Mouse (Mus musculus) limb, embryonic 11.5 days (tissue): ENCODE data around the gene Ppp2r5e. TPM values are rescaled to one million over a fixed set of nuclear protein-coding genes. Genes with fewer than 3 reads are reported as not detected.

Experiments used
- ATAC-seq: fragments of 200-750 bp; cut with Nextera tagmentation; 2 replicates; pipeline ENCODE4 v1.8.0; 2017; ENCODE audit warnings: low read depth; ENCODE audit not compliant: insufficient number of reproducible peaks, low FRiP score, low TSS enrichment
- DNase-seq: peaks from one replicate; pipeline ENCODE4 v3.0.0-alpha.2; 2015; ENCODE audit warnings: low spot score
- H3K27ac ChIP-seq: fragments of 300-500 bp; sonication (generic); replicated peaks from 2 replicates; pipeline ENCODE4 v1.5.1; 2014; ENCODE audit warnings: low read depth, mild to moderate bottlenecking, low read length
- H3K27me3 ChIP-seq: fragments of 300-500 bp; sonication (generic); 2 replicates; pipeline ENCODE4 v1.6.1; 2014; ENCODE audit warnings: mild to moderate bottlenecking, low read length, mixed read lengths; ENCODE audit not compliant: control insufficient read depth, insufficient read depth
- H3K36me3 ChIP-seq: fragments of 300-500 bp; sonication (generic); 2 replicates; pipeline ENCODE4 v1.6.1; 2014; ENCODE audit warnings: mild to moderate bottlenecking, low read length, moderate library complexity, mixed read lengths; ENCODE audit not compliant: control insufficient read depth, insufficient read depth
- H3K4me1 ChIP-seq: fragments of 300-500 bp; sonication (generic); 2 replicates; pipeline ENCODE4 v1.6.1; 2014; ENCODE audit warnings: low read length, mixed read lengths; ENCODE audit not compliant: control insufficient read depth, insufficient read depth
- H3K4me2 ChIP-seq: fragments of 300-500 bp; sonication (generic); 2 replicates; pipeline ENCODE4 v1.6.1; 2014; ENCODE audit warnings: low read depth, mild to moderate bottlenecking, moderate library complexity; ENCODE audit not compliant: severe bottlenecking
- H3K4me3 ChIP-seq: fragments of 300-500 bp; sonication (generic); 2 replicates; pipeline ENCODE4 v1.5.1; 2014; ENCODE audit warnings: low read depth, low read length
- H3K9ac ChIP-seq: fragments of 300-500 bp; sonication (generic); 2 replicates; pipeline ENCODE4 v1.6.1; 2014; ENCODE audit warnings: mild to moderate bottlenecking, low read length
- H3K9me3 ChIP-seq: fragments of 300-500 bp; sonication (generic); 2 replicates; pipeline ENCODE4 v1.6.1; 2016; ENCODE audit warnings: low read length; ENCODE audit not compliant: control insufficient read depth
- WGBS: fragments of 180-500 bp; shearing (Covaris S2); extraction: QIAGEN DNeasy Blood & Tissue Kit; methylation state at CpG from one replicate; pipeline ENCODE4 v1.1.7; 2014; 5-methylcytosine and 5-hydroxymethylcytosine counted together
- polyA plus RNA-seq: library from polyadenylated mRNA; unstranded; fragments of >200 nt; fragmentation: Nextera tagmentation; extraction: Ambion mirVana; gene quantifications from 2 replicates; pipeline ENCODE4 v1.2.1, GENCODE M21; 2014

Gene Ppp2r5e
- polyA plus RNA-seq, 1 experiment from 2014 or later: 18.1 TPM

DNA sequence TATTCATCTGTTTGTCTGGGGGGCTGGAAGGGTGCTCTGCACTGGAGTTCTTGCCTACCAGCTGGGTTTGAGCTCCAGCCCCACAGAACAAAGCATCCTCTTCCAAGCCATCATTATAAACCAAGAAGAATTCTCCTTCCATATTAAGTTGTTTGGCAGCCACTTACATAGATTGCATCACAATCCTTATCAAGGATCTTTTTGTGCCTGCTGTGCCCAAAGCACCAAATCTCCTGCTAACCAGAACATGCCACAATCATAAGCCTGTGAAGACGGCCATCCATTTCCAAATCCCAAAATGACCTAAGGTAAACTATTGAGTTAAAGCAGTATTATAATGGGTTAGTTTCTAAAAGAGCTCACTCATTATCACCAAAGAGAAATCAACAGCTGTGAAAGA, 25.9 kb downstream of the Ppp2r5e start:
- H3K4me3 ChIP-seq: no peak overlapping the region
- no peaks in the 10 kb centered on the region for H3K36me3 ChIP-seq
- H3K27ac ChIP-seq: no peak overlapping the region
- 91% methylated on average over 1 of the region's 1 CpGs for WGBS
- H3K9me3 ChIP-seq: no peaks in the 10 kb centered on the region
- H3K4me1 ChIP-seq: no peaks in the 10 kb centered on the region
- H3K4me2 ChIP-seq: no peak overlapping the region
- no peaks in the 10 kb centered on the region for H3K27me3 ChIP-seq
- H3K9ac ChIP-seq: no peak overlapping the region
- ATAC-seq (no peak), DNase-seq (no peak)

DNA sequence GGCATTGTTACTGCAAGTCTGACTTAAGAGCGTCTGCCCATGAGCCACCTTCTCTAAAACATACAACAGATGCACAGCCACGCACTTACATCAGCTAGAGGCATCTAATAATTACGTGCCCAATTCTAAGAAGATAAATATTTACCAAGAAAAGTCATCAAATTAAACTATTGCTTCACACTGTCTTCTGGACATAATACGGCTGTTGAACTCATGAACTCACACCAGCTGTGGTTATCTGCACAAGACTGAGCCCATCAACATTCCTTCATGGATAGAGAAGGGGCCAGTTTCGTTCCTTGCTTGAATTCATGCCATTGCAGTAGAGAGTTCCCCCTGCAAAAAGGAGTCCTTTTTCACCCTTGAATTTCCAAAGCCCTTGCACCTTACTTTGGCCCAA, 28.3 kb downstream of the Ppp2r5e start:
- 92% methylated on average over 5 of the region's 5 CpGs for WGBS

DNA sequence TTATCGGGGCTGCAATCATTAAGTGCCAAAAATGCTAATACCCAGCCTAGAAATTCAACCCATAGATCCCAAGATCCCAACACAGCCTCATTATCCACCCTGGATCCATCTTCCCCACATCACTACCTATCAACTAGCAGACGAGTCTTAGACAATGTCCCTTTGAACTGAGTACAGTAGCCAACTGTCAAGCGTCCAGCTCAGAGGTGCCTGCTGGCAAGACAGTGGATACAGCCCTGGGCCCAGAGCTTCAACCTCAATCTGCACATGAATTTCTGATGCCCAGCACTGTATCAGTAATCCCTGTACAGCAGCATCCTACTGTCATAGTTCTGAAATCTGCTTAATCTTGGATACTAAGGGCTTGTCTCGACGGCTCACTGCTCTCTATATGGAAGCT, 30.3 kb downstream of the Ppp2r5e start:
- Histone ChIP-seq H3K4me1 (no peaks in the 10 kb centered on the region), H3K9ac (no peak overlapping the region), H3K36me3 (no peaks in the 10 kb centered on the region), H3K9me3 (no peaks in the 10 kb centered on the region), H3K4me2 (no peak overlapping the region), H3K27me3 (no peaks in the 10 kb centered on the region), H3K27ac (no peak overlapping the region), H3K4me3 (no peak overlapping the region)
- no peak for DNase-seq
- WGBS: 94% methylated on average over 5 of the region's 5 CpGs
- ATAC-seq: no peak

More for the DNA sequence above, 28.3 kb downstream of the Ppp2r5e start:
- H3K9me3 ChIP-seq: no peaks in the 10 kb centered on the region
- H3K9ac ChIP-seq: no peak overlapping the region
- ATAC-seq: no peak
- no peaks in the 10 kb centered on the region for H3K4me1 ChIP-seq
- no peak overlapping the region for H3K4me2 ChIP-seq
- H3K27ac ChIP-seq: no peak overlapping the region
- no peak for DNase-seq
- H3K27me3 ChIP-seq: no peaks in the 10 kb centered on the region
- H3K4me3 ChIP-seq: no peak overlapping the region
- no peaks in the 10 kb centered on the region for H3K36me3 ChIP-seq

DNA sequence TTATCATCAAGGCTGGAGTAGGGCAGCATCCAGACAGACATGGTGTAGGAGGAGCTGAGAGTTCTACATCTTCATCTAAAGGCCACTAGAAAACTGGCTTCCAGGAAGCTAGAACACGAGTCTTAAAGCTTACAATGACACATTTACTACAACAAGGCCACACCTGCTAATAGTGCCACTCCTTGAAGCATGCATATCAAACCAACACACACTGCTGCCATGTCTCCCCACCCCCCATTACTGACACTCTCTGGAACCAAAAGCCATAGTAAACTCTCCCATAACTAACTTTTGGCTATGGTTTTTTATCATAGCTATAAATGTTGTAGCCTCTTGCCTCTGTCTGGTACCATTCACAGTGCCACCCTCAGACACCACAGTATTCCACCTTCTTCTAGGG, 31.5 kb downstream of the Ppp2r5e start:
- ATAC-seq (no peak), DNase-seq (no peak)
- Histone ChIP-seq H3K36me3 (no peaks in the 10 kb centered on the region), H3K4me1 (no peaks in the 10 kb centered on the region), H3K4me2 (no peak overlapping the region), H3K9ac (no peak overlapping the region), H3K9me3 (no peaks in the 10 kb centered on the region), H3K27me3 (no peaks in the 10 kb centered on the region), H3K27ac (no peak overlapping the region), H3K4me3 (no peak overlapping the region)
- 80% methylated on average over 1 of the region's 1 CpGs for WGBS

DNA sequence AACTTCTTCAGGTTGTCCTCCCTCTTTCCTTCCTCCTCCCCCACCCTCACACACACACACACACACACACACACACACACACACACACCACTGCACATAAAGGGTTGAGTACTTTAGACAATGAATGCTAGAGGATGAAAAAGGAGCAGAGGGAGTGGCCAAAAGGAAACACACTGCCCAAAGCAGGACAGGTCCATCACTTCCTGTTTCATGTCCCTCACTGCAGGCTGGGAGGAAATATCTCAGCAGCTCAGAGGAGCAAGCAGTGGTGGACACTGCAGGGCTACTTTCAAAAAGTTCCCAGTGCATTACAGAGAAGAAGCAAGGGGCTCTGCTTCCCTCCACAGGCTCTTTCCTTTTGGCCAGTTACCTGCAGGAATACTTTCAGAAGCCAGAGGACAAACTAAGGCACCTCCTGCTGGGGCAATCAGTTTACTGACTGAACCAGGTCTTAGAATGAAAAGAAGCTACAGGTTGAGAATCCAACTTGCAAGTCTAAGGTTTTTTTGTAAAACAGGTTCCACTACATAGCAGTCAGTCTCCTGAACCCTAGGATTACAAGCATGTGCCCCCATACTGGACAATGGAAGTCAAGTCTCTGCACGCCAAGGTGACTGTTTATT, 32.9 kb downstream of the Ppp2r5e start:
- Histone ChIP-seq H3K4me3 (no peak overlapping the region), H3K9me3 (no peaks in the 10 kb centered on the region), H3K4me2 (no peak overlapping the region), H3K4me1 (no peaks in the 10 kb centered on the region), H3K36me3 (no peaks in the 10 kb centered on the region), H3K27ac (no peak overlapping the region), H3K27me3 (no peaks in the 10 kb centered on the region), H3K9ac (no peak overlapping the region)
- no peak for ATAC-seq
- 80% methylated on average over 1 of the region's 1 CpGs for WGBS
- no peak for DNase-seq

DNA sequence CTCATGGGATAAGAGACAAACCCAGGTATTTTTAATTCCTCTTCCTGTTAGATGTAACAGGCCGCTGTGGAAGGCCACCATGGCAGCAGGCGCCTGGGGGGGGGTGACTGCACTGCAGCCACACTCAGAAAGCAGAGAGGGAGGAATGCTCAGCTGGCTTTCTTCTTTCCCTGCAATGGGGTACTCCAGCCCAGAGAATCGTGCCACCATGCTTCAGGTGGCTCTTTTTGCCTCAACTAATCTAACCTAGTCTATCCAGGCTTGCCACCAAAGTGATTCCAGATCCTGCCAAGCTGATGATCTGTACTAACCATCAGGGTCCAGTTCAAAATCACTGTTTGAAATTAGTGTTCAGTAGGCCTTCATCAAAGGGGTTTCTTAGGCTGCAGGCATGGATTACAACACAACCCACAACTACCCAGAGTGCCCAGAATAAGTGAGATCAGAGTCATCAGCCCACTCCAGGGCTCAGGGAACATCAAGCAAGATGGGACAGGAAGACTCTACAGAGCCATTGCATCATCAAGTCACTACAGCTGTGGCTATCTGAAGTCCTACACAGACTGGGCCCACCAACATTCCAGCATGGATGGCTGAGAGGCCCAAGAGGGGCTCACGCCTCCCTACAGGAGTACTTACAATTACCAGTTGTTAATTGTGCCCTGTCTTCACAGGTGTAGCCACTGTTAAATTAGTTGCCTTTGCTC, 35.2 kb downstream of the Ppp2r5e start:
- Histone ChIP-seq H3K27ac (no peak overlapping the region), H3K9me3 (no peaks in the 10 kb centered on the region), H3K9ac (no peak overlapping the region), H3K4me3 (no peak overlapping the region), H3K4me1 (no peaks in the 10 kb centered on the region), H3K27me3 (no peaks in the 10 kb centered on the region), H3K36me3 (no peaks in the 10 kb centered on the region), H3K4me2 (no peak overlapping the region)
- 88% methylated on average over 4 of the region's 4 CpGs for WGBS
- DNase-seq (no peak), ATAC-seq (no peak)

DNA sequence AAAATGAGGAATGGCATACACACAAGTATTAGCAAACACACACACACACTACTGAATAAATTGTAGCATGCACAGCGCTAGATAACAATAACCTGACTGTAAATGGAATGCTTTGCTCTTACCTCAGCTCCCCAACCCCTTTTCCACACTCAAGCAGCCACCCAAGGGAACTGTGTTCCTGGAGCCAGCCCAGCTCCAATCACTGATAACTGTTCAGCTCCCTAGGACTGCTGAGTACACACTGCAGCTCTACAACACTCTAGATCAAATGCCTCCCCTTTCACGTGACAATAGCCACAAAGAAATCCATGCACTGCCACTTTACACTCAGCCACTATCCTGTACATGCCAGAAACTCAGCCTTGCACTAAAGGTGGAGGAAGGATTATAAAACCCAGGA, 36.8 kb downstream of the Ppp2r5e start:
- no peaks in the 10 kb centered on the region for H3K9me3 ChIP-seq
- H3K27ac ChIP-seq: no peak overlapping the region
- ATAC-seq: no peak
- no peak overlapping the region for H3K4me2 ChIP-seq
- H3K4me3 ChIP-seq: no peak overlapping the region
- H3K4me1 ChIP-seq: no peaks in the 10 kb centered on the region
- H3K9ac ChIP-seq: no peak overlapping the region
- no peaks in the 10 kb centered on the region for H3K36me3 ChIP-seq
- WGBS: 85% methylated on average over 2 of the region's 2 CpGs
- no peak for DNase-seq
- H3K27me3 ChIP-seq: no peaks in the 10 kb centered on the region

DNA sequence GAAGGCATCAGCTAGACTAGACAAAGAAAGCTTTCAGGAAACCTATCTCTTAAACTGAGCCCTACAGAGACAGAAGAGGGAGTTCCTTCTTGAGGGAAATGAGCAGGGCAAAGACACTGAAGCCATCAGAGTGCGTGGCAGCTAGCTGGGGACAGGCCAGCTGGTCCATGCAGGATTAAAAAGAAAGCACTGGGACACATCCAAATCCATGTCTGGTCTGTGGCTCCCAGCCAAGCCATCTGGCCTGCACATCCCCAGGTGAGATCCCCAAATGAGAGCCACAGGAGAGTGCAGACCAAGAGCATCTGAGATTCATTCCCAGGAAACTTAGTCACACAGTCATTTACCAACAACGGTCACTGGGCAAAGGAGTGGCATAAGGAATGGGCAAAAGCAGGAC, 38.2 kb downstream of the Ppp2r5e start:
- 81% methylated on average over 2 of the region's 2 CpGs for WGBS

DNA sequence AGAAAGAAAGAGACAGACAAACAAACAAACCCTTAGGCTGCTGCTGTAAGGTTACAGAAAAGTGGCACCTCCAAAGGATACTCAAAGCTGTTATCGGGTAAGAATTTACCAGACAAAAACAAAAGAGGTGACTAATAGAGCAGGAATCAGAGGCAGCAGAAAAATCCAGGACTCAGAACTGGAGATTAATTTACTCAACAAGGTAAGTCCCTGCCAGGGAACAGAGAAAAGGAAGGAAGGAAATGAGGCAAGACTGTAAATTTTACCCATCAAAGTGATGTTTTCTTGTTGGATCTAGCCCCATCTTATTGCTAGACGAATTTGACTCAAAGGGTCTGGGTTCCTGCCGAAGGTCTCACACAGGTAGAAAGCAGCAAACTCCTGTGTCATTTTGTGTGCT, 41.0 kb downstream of the Ppp2r5e start:
- ATAC-seq (no peak), DNase-seq (no peak)
- H3K9ac ChIP-seq: no peak overlapping the region
- H3K4me1 ChIP-seq: no peaks in the 10 kb centered on the region
- H3K27me3 ChIP-seq: no peaks in the 10 kb centered on the region
- no peak overlapping the region for H3K4me2 ChIP-seq
- no peaks in the 10 kb centered on the region for H3K36me3 ChIP-seq
- WGBS: 73% methylated on average over 3 of the region's 3 CpGs
- no peak overlapping the region for H3K27ac ChIP-seq
- no peak overlapping the region for H3K4me3 ChIP-seq
- no peaks in the 10 kb centered on the region for H3K9me3 ChIP-seq

More for the DNA sequence above, 38.2 kb downstream of the Ppp2r5e start:
- no peaks in the 10 kb centered on the region for H3K4me1 ChIP-seq
- H3K4me2 ChIP-seq: no peak overlapping the region
- H3K4me3 ChIP-seq: no peak overlapping the region
- H3K27me3 ChIP-seq: no peaks in the 10 kb centered on the region
- H3K9ac ChIP-seq: no peak overlapping the region
- no peak overlapping the region for H3K27ac ChIP-seq
- no peaks in the 10 kb centered on the region for H3K9me3 ChIP-seq
- ATAC-seq: no peak
- DNase-seq: no peak
- H3K36me3 ChIP-seq: no peaks in the 10 kb centered on the region
